Mouse (Mus musculus) midbrain, embryonic 12.5 days (tissue): ENCODE data around the gene Capzb. TPM values are rescaled to one million over a fixed set of nuclear protein-coding genes. Genes with fewer than 3 reads are reported as not detected.

Experiments
- ATAC-seq: fragments of 200-750 bp; cut with Nextera tagmentation; 2 replicates; pipeline ENCODE4 v1.8.0; 2017; ENCODE audit warnings: low read depth, moderate TSS enrichment, moderate library complexity; ENCODE audit not compliant: low FRiP score
- H3K27ac ChIP-seq: fragments of 300-500 bp; sonication (generic); replicated peaks from 2 replicates; pipeline ENCODE4 v1.5.1; 2016; ENCODE audit warnings: mild to moderate bottlenecking
- H3K27me3 ChIP-seq: fragments of 300-500 bp; sonication (generic); 2 replicates; pipeline ENCODE4 v1.6.1; 2016; ENCODE audit warnings: mild to moderate bottlenecking
- H3K36me3 ChIP-seq: fragments of 300-500 bp; sonication (generic); 2 replicates; pipeline ENCODE4 v1.6.1; 2016
- H3K4me1 ChIP-seq: fragments of 300-500 bp; sonication (generic); 2 replicates; pipeline ENCODE4 v1.6.1; 2016
- H3K4me2 ChIP-seq: fragments of 300-500 bp; sonication (generic); replicated peaks from 2 replicates; pipeline ENCODE4 v1.6.1; 2016; ENCODE audit warnings: mild to moderate bottlenecking, moderate library complexity
- H3K4me3 ChIP-seq: fragments of 300-500 bp; sonication (generic); 2 replicates; pipeline ENCODE4 v1.5.1; 2016; ENCODE audit warnings: mild to moderate bottlenecking
- H3K9ac ChIP-seq: fragments of 300-500 bp; sonication (generic); replicated peaks from 2 replicates; pipeline ENCODE4 v1.6.1; 2016; ENCODE audit warnings: mild to moderate bottlenecking, moderate library complexity
- H3K9me3 ChIP-seq: fragments of 300-500 bp; sonication (generic); 2 replicates; pipeline ENCODE4 v1.6.1; 2016; ENCODE audit warnings: mild to moderate bottlenecking
- WGBS: fragments of 180-500 bp; shearing (Covaris S2); methylation state at CpG from one replicate; pipeline ENCODE4 v1.1.7; 2016; 5-methylcytosine and 5-hydroxymethylcytosine counted together
- microRNA-seq: library from miRNA; unstranded; fragments of <30 nt; microRNA quantifications from one replicate; pipeline ENCODE4, GENCODE M21; 2017
- polyA plus RNA-seq: library from polyadenylated mRNA; unstranded; fragments of >200 nt; fragmentation: Nextera tagmentation; extraction: Ambion mirVana; gene quantifications from 2 replicates; pipeline ENCODE4 v1.2.1, GENCODE M21; 2016

Gene Capzb
- polyA plus RNA-seq, 1 experiment from 2014 or later: 337 TPM

- 63% methylated on average over 33 of the region's 33 CpGs for WGBS
- Histone ChIP-seq H3K27me3 (peaks cover 21% of the 10 kb centered on the region), H3K4me1 (0 out of 2 replicates have a peak, but pooled peaks cover 3% of the 10 kb centered on the region), H3K27ac (no peak overlapping the region), H3K9ac (no peak overlapping the region), H3K4me2 (no peak overlapping the region), H3K4me3 (no peak overlapping the region), H3K9me3 (no peaks in the 10 kb centered on the region), H3K36me3 (no peaks in the 10 kb centered on the region)
- ATAC-seq: no peak
Measured at GRCm38 (mm10) chr4:139338145-139338544, 145.4 kb downstream of the Capzb start.

GRCm38 (mm10) chr4:139340835-139341234 is 148.1 kb downstream of the Capzb start:
- Histone ChIP-seq H3K9me3 (no peaks in the 10 kb centered on the region), H3K4me1 (0 out of 2 replicates have a peak, but pooled peaks cover 3% of the 10 kb centered on the region), H3K27me3 (peaks cover 17% of the 10 kb centered on the region), H3K4me3 (no peak overlapping the region), H3K36me3 (peaks cover 16% of the 10 kb centered on the region), H3K4me2 (no peak overlapping the region), H3K9ac (no peak overlapping the region), H3K27ac (no peak overlapping the region)
- no peak for ATAC-seq
- 87% methylated on average over 4 of the region's 4 CpGs for WGBS

Small RNAs within 50 kb of the gene (microRNA-seq; reads per million reads assigned to microRNA genes)
- 2.1 reads per million for gene Gm24245
- not detected for gene Gm25732

Other genes starting within 250 kb of the Capzb start
- not detected in 2 replicates for gene Rnf186, start 225.8 kb upstream of the Capzb start, polyA plus RNA-seq
- gene Tmco4, start 220.0 kb upstream of the Capzb start, polyA plus RNA-seq: 1.2 and 1.5 TPM in 2 replicates
- gene Htr6, start 117.3 kb upstream of the Capzb start, polyA plus RNA-seq: not detected in 2 replicates
- 26.9 and 40.9 TPM in 2 replicates for gene Nbl1, start 99.9 kb upstream of the Capzb start, polyA plus RNA-seq
- 382 and 402 TPM in 2 replicates for gene Minos1, start 61.8 kb upstream of the Capzb start, polyA plus RNA-seq
- 13.5 and 14.1 TPM in 2 replicates for gene Pqlc2, start 117.8 kb downstream of the Capzb start, polyA plus RNA-seq
- 74.4 and 81.2 TPM in 2 replicates for gene Akr7a5, start 117.8 kb downstream of the Capzb start, polyA plus RNA-seq
- 106 TPM in 2 replicates for gene Mrto4, start 159.7 kb downstream of the Capzb start, polyA plus RNA-seq
- gene Emc1, start 159.7 kb downstream of the Capzb start, polyA plus RNA-seq: 39.0 and 42.0 TPM in 2 replicates
- 80.6 and 80.9 TPM in 2 replicates for gene Ubr4, start 159.7 kb downstream of the Capzb start, polyA plus RNA-seq